Comparison of ENCODE assay signal across 20 mouse cellular contexts in genomic region chr13:52296541-52297276, GRCm38 (mm10).
A peak's percentile ranks its signal among the peaks of the same experiment; 100 is the strongest.
DNase-seq lines count a peak whose midpoint lies in the region; ATAC-seq and TF ChIP-seq lines count a peak whose summit lies in the region.
"Had no signal": no experiment of that assay in that cellular context is flagged by ENCODE, and none has a peak within 500 bp of the region (broad histone marks: within the 10 kb centered on the region; RNA-seq: fewer than 3 reads in every experiment).

No protein-coding gene starts in this region.

- TF ChIP-seq POLR2A in cerebellum, adult 2 months (IDR thresholded peaks at IDR 0.05; ENCODE audit: borderline replicate concordance, insufficient read depth, low read length) = no peak
- TF ChIP-seq POLR2A in cortical plate, adult 2 months (IDR thresholded peaks at IDR 0.05; ENCODE audit: extremely low read depth, insufficient read depth, low read length) = no peak

- H3K27ac ChIP-seq in left cerebral cortex, adult 2 months = no peak overlapping the region
- H3K27ac ChIP-seq in cerebellum, adult 2 months (ENCODE audit: insufficient read depth, low read length) = no peak overlapping the region
- H3K27ac ChIP-seq in cortical plate, adult 2 months (ENCODE audit: insufficient read depth, low read length) = no peak overlapping the region
- H3K27ac ChIP-seq in intestine, embryonic 16.5 days (ENCODE audit: low read length) = no peak overlapping the region
- H3K27ac ChIP-seq: embryonic facial prominence, embryonic 13.5 days; forebrain, embryonic 10.5 days; hindbrain, embryonic 12.5 days; kidney, postnatal 0 days; lung, embryonic 15.5 days had no signal

- DNase-seq in left cerebral cortex, adult 2 months (ENCODE audit: extremely low spot score in 1 of 2, low spot score in 2 of 2) = no peak
- no peak for DNase-seq in left cerebral cortex, adult 9 months (ENCODE audit: low spot score in 2 of 2)
- peak; percentile 4 for DNase-seq in 416B (ENCODE audit: low read depth)
- DNase-seq in cerebellum, adult 2 months = peak in 1 of 2 experiments; percentile 36
- no peak for DNase-seq in spleen, postnatal 10 days (ENCODE audit: low spot score in 2 of 2)
- DNase-seq: adrenal gland, postnatal 14 days; gastrocnemius, postnatal 25 days; liver; right cerebral cortex, adult 18-20 months; spleen, adult 18-20 months had no signal

- 70% methylated on average over 9 of the region's 9 CpGs for WGBS in cerebellum, adult 2 months
- WGBS in intestine, embryonic 16.5 days = 76% methylated on average over 9 of the region's 9 CpGs

- no peaks in the 10 kb centered on the region for H3K9me3 ChIP-seq in intestine, embryonic 16.5 days (ENCODE audit: control insufficient read depth, low read length)
- H3K9me3 ChIP-seq: embryonic facial prominence, embryonic 13.5 days; forebrain, embryonic 10.5 days; hindbrain, embryonic 12.5 days; lung, embryonic 15.5 days had no signal

- no peak overlapping the region for H3K4me2 ChIP-seq in intestine, embryonic 16.5 days (ENCODE audit: low read depth, low read length)
- H3K4me2 ChIP-seq: embryonic facial prominence, embryonic 13.5 days; hindbrain, embryonic 12.5 days; lung, embryonic 15.5 days had no signal

- no peak for ATAC-seq in erythroid progenitor cell, adult 5-6 weeks (replicated peaks; ENCODE audit: low FRiP score, poor library complexity, severe bottlenecking)
- no peak for ATAC-seq in intestine, embryonic 16.5 days
- ATAC-seq: intestine, postnatal 0 days had no signal

- intact Hi-C loops in left cerebral cortex, adult 2 months (cut with DNase I) = no loop called here

- no peaks in the 10 kb centered on the region; the same call in 1 of the 2 replicates for H3K4me1 ChIP-seq in cerebellum, adult 2 months (ENCODE audit: control insufficient read depth, insufficient read depth, low read length)
- no peaks in the 10 kb centered on the region for H3K4me1 ChIP-seq in cortical plate, adult 2 months (ENCODE audit: control insufficient read depth, insufficient read depth, low read length)
- H3K4me1 ChIP-seq in intestine, embryonic 16.5 days (ENCODE audit: control insufficient read depth, insufficient read depth, low read length) = no peaks in the 10 kb centered on the region
- H3K4me1 ChIP-seq: embryonic facial prominence, embryonic 13.5 days; forebrain, embryonic 10.5 days; lung, embryonic 15.5 days had no signal

- H3K9ac ChIP-seq in intestine, embryonic 16.5 days (ENCODE audit: low read depth, low read length) = no peak overlapping the region
- H3K9ac ChIP-seq: embryonic facial prominence, embryonic 13.5 days; hindbrain, embryonic 12.5 days; lung, embryonic 15.5 days had no signal

- H3K27me3 ChIP-seq in cerebellum, adult 2 months (ENCODE audit: control insufficient read depth, insufficient read depth, low read length) = no peaks in the 10 kb centered on the region
- H3K27me3 ChIP-seq in intestine, embryonic 16.5 days (replicated peaks; ENCODE audit: control insufficient read depth, insufficient read depth, low read length) = no peaks in the 10 kb centered on the region
- H3K27me3 ChIP-seq: embryonic facial prominence, embryonic 13.5 days; hindbrain, embryonic 12.5 days; lung, embryonic 15.5 days had no signal

- no peak overlapping the region for H3K4me3 ChIP-seq in left cerebral cortex, adult 2 months
- H3K4me3 ChIP-seq in cerebellum, adult 2 months (replicated peaks; ENCODE audit: insufficient read depth, low read depth, low read length) = no peak overlapping the region
- H3K4me3 ChIP-seq in cortical plate, adult 2 months (ENCODE audit: insufficient read depth, low read length) = no peak overlapping the region
- no peak overlapping the region for H3K4me3 ChIP-seq in intestine, embryonic 16.5 days (ENCODE audit: low read length)
- H3K4me3 ChIP-seq: embryonic facial prominence, embryonic 13.5 days; forebrain, embryonic 10.5 days; hindbrain, embryonic 12.5 days; lung, embryonic 15.5 days had no signal

- H3K36me3 ChIP-seq in intestine, embryonic 16.5 days (ENCODE audit: control insufficient read depth, insufficient read depth, low read length) = no peaks in the 10 kb centered on the region
- H3K36me3 ChIP-seq: embryonic facial prominence, embryonic 13.5 days; forebrain, embryonic 10.5 days; G1E; hindbrain, embryonic 12.5 days; lung, embryonic 15.5 days had no signal

- peak; percentile 16 for TF ChIP-seq CTCF in left cerebral cortex, adult 2 months (IDR thresholded peaks at IDR 0.05)
- TF ChIP-seq CTCF in cerebellum, adult 2 months (IDR thresholded peaks at IDR 0.05; ENCODE audit: borderline replicate concordance, insufficient read depth, low read depth, low read length) = peak; percentile 21; the same call in 1 of the 2 replicates
- TF ChIP-seq CTCF in cortical plate, adult 2 months (IDR thresholded peaks at IDR 0.05; ENCODE audit: extremely low read depth, insufficient read depth, low read length) = 0 out of 2 replicates have a peak, but pooled peaks have one; percentile 7
